Mouse (Mus musculus) MEL (cell line): ENCODE results near the gene Sh2b1. TPM values are rescaled to one million over a fixed set of nuclear protein-coding genes. Genes with fewer than 3 reads are reported as not detected.

Experiments
- DNase-seq: peaks from one replicate; pipeline ENCODE4 v3.0.0; 2011; ENCODE audit warnings: low read depth, low spot score
- H3K27ac ChIP-seq: 2 replicates; pipeline ENCODE4 v1.5.1; 2012; ENCODE audit warnings: low read depth, mild to moderate bottlenecking, control low read depth, low read length, moderate library complexity; ENCODE audit not compliant: control insufficient read depth
- H3K27me3 ChIP-seq, 2 experiments: fragments of 150-350 bp in 1 of 2; sonication (generic) in 1 of 2; 2 replicates each; pipeline ENCODE4 v1.6.1; 2012; ENCODE audit warnings: low read length in 2 of 2, mild to moderate bottlenecking in 2 of 2, improper control_type of control experiment in 1 of 2, moderate library complexity in 1 of 2; ENCODE audit not compliant: insufficient read depth in 2 of 2, control insufficient read depth in 1 of 2
- H3K36me3 ChIP-seq, 2 experiments: 2 replicates each; pipeline ENCODE4 v1.6.1; 2012 to 2014; ENCODE audit warnings: low read length in 2 of 2, improper control_type of control experiment in 1 of 2, inconsistent platforms in 1 of 2, mild to moderate bottlenecking in 1 of 2; ENCODE audit not compliant: insufficient read depth in 2 of 2, control insufficient read depth in 1 of 2
- H3K4me1 ChIP-seq, 2 experiments: fragments of 150-350 bp in 1 of 2; sonication (generic) in 1 of 2; 2 replicates each; pipeline ENCODE4 v1.6.1; 2012; ENCODE audit warnings: low read length in 2 of 2, improper control_type of control experiment in 1 of 2, mild to moderate bottlenecking in 1 of 2; ENCODE audit not compliant: insufficient read depth in 2 of 2, control insufficient read depth in 1 of 2
- H3K4me3 ChIP-seq, 2 experiments: fragments of 150-350 bp in 1 of 2; sonication (generic) in 1 of 2; 2 replicates each; pipeline ENCODE4 v1.5.1; 2012; ENCODE audit warnings: low read depth in 2 of 2, low read length in 2 of 2, mild to moderate bottlenecking in 2 of 2, moderate library complexity in 2 of 2, control low read depth in 1 of 2, improper control_type of control experiment in 1 of 2; ENCODE audit not compliant: control insufficient read depth in 1 of 2, insufficient read depth in 1 of 2
- H3K79me2 ChIP-seq: 2 replicates; pipeline ENCODE4 v1.6.1; 2012; ENCODE audit warnings: mild to moderate bottlenecking, low read length, moderate library complexity; ENCODE audit not compliant: control insufficient read depth, poor library complexity, insufficient read depth
- H3K9ac ChIP-seq: 2 replicates; pipeline ENCODE4 v1.6.1; 2012; ENCODE audit warnings: low read depth, mild to moderate bottlenecking, control low read depth, low read length, moderate library complexity; ENCODE audit not compliant: control insufficient read depth, poor library complexity, severe bottlenecking
- H3K9me3 ChIP-seq: fragments of 150-350 bp; sonication (generic); replicated peaks from 2 replicates; pipeline ENCODE4 v1.6.1; 2012; ENCODE audit warnings: mild to moderate bottlenecking, low read length, improper control_type of control experiment, moderate library complexity; ENCODE audit not compliant: insufficient read depth
- BHLHE40 ChIP-seq: IDR thresholded peaks from 2 replicates; pipeline ENCODE4 v1.6.1; 2012; ENCODE audit warnings: low read depth, mild to moderate bottlenecking, inconsistent platforms, low read length, improper control_type of control experiment, borderline replicate concordance
- CTCF ChIP-seq, 3 experiments: IDR thresholded peaks in 2 of 3; conservative IDR thresholded peaks in 1 of 3; 2 replicates each; pipeline ENCODE4 v1.5.1; 2011 to 2012; ENCODE audit warnings: low read length in 3 of 3, low read depth in 2 of 3, mild to moderate bottlenecking in 2 of 3, improper control_type of control experiment in 1 of 3, inconsistent platforms in 1 of 3, mixed read lengths in 1 of 3, moderate library complexity in 1 of 3; ENCODE audit not compliant: control insufficient read depth in 1 of 3, insufficient read depth in 1 of 3, poor library complexity in 1 of 3, severe bottlenecking in 1 of 3
- GABPA ChIP-seq: IDR thresholded peaks from 2 replicates; pipeline ENCODE4 v1.6.1; 2012; ENCODE audit warnings: low read depth, mild to moderate bottlenecking, inconsistent platforms, low read length, improper control_type of control experiment, moderate library complexity
- KAT2A ChIP-seq: conservative IDR thresholded peaks from 2 replicates; pipeline ENCODE4 v1.6.1; 2012; ENCODE audit warnings: low read depth, low read length, improper control_type of control experiment, inconsistent platforms
- MAFK ChIP-seq: IDR thresholded peaks from 2 replicates; pipeline ENCODE4 v1.6.1; 2011; ENCODE audit warnings: low read depth, mild to moderate bottlenecking, low read length, improper control_type of control experiment, borderline replicate concordance
- MAX ChIP-seq: IDR thresholded peaks from 2 replicates; pipeline ENCODE4 v1.6.1; 2011; ENCODE audit warnings: low read length, improper control_type of control experiment
- MYB ChIP-seq: IDR thresholded peaks from 2 replicates; pipeline ENCODE4 v1.6.1; 2011; ENCODE audit warnings: mild to moderate bottlenecking, low read depth, low read length, improper control_type of control experiment
- MYC ChIP-seq: IDR thresholded peaks from 2 replicates; pipeline ENCODE4 v1.6.1; 2011; ENCODE audit warnings: low read depth, mild to moderate bottlenecking, low read length, improper control_type of control experiment, moderate library complexity
- NELFE ChIP-seq: IDR thresholded peaks from 2 replicates; pipeline ENCODE4 v1.6.1; 2011; ENCODE audit warnings: low read depth, low read length, improper control_type of control experiment
- POLR2A ChIP-seq, 2 experiments: IDR thresholded peaks; 2 replicates each; pipeline ENCODE4 v1.6.1; 2011 to 2012; ENCODE audit warnings: low read length in 2 of 2, mild to moderate bottlenecking in 2 of 2, control low read depth in 1 of 2, improper control_type of control experiment in 1 of 2, low read depth in 1 of 2, moderate library complexity in 1 of 2; ENCODE audit not compliant: control insufficient read depth in 1 of 2, insufficient read depth in 1 of 2, poor library complexity in 1 of 2
- RCOR1 ChIP-seq: IDR thresholded peaks from 2 replicates; pipeline ENCODE4 v1.6.1; 2012; ENCODE audit warnings: low read depth, mild to moderate bottlenecking, inconsistent platforms, low read length, improper control_type of control experiment
- SIN3A ChIP-seq: IDR thresholded peaks from 2 replicates; pipeline ENCODE4 v1.6.1; 2012; ENCODE audit warnings: low read length, improper control_type of control experiment, inconsistent platforms
- SMC3 ChIP-seq: IDR thresholded peaks from 2 replicates; pipeline ENCODE4 v1.6.1; 2011; ENCODE audit warnings: low read depth, low read length, improper control_type of control experiment
- TAL1 ChIP-seq: IDR thresholded peaks from 2 replicates; pipeline ENCODE4 v1.6.1; 2012; ENCODE audit warnings: mild to moderate bottlenecking, inconsistent platforms, low read length, moderate library complexity, mixed read lengths
- TBP ChIP-seq: IDR thresholded peaks from 2 replicates; pipeline ENCODE4 v1.8.0; 2011; ENCODE audit warnings: low read depth, low read length, improper control_type of control experiment
- TCF12 ChIP-seq: IDR thresholded peaks from 2 replicates; pipeline ENCODE4 v1.6.1; 2014; ENCODE audit warnings: low read depth, mild to moderate bottlenecking, inconsistent platforms, low read length, improper control_type of control experiment, moderate library complexity
- USF1 ChIP-seq: IDR thresholded peaks from 2 replicates; pipeline ENCODE4 v1.6.1; 2014; ENCODE audit warnings: low read depth, mild to moderate bottlenecking, inconsistent platforms, low read length, improper control_type of control experiment, moderate library complexity
- ZC3H11A ChIP-seq: IDR thresholded peaks from 2 replicates; pipeline ENCODE4 v1.6.1; 2012; ENCODE audit warnings: low read depth, mild to moderate bottlenecking, inconsistent platforms, low read length, improper control_type of control experiment
- ZNF384 ChIP-seq: IDR thresholded peaks from 2 replicates; pipeline ENCODE4 v1.6.1; 2012; ENCODE audit warnings: low read depth, mild to moderate bottlenecking, inconsistent platforms, low read length, improper control_type of control experiment
- polyA plus RNA-seq, 2 experiments: library from polyadenylated mRNA; stranded (reverse) in 1 of 2; unstranded in 1 of 2; fragments of >175 nt in 1 of 2; fragments of >200 nt in 1 of 2; gene quantifications; 2 replicates each; pipeline versions ENCODE4 v1.2.1 to v1.2.4; 2012; ENCODE audit warnings: low replicate concordance in 2 of 2, low read depth in 1 of 2; ENCODE audit not compliant: insufficient read length in 2 of 2, insufficient read depth in 1 of 2, missing spikeins in 1 of 2
- total RNA-seq: library from RNA; depleted of rRNA; stranded (reverse); fragments of 300-350 nt; gene quantifications from 2 replicates; pipeline ENCODE4 v1.2.3, GENCODE M21; 2012

The Sh2b1 gene
- total and polyA plus RNA-seq, 3 experiments: 13.1 to 48.9 TPM; not detected in 1

DNA sequence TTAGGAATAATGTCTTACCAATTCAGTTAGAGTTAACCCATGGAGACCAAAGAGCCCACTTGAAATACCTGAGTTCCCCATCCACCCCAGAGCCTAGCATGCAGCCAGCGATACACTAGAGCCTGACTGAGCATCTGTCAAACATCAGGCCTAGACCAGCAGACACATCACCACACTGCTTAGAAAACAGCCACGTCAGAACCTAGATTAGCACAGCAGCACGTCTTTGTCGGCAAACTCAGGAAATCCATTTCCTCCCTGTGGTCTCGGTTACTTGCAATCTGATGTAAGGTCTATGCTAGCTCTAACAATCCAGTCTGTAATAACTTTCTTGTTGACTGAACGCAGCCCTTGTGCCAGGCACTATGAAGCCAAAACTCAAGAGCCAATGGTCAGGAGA lies 5.1 kb downstream of the Sh2b1 start (continued):
- TF ChIP-seq ZNF384 (no peak), MAFK (no peak; the same call in 1 of the 2 replicates), TAL1 (peak; percentile 22; the same call in 1 of the 2 replicates), USF1 (no peak), MYB (no peak), SMC3 (0 out of 2 replicates have a peak, but pooled peaks have one; percentile 4), TCF12 (peak; percentile 66; the same call in 1 of the 2 replicates), NELFE (no peak), POLR2A (IDR thresholded peaks at IDR 0.05; ENCODE audit: control insufficient read depth in 1 of 2, insufficient read depth in 1 of 2, low read depth in 1 of 2, low read length in 2 of 2, poor library complexity in 1 of 2) (no peak)

DNA sequence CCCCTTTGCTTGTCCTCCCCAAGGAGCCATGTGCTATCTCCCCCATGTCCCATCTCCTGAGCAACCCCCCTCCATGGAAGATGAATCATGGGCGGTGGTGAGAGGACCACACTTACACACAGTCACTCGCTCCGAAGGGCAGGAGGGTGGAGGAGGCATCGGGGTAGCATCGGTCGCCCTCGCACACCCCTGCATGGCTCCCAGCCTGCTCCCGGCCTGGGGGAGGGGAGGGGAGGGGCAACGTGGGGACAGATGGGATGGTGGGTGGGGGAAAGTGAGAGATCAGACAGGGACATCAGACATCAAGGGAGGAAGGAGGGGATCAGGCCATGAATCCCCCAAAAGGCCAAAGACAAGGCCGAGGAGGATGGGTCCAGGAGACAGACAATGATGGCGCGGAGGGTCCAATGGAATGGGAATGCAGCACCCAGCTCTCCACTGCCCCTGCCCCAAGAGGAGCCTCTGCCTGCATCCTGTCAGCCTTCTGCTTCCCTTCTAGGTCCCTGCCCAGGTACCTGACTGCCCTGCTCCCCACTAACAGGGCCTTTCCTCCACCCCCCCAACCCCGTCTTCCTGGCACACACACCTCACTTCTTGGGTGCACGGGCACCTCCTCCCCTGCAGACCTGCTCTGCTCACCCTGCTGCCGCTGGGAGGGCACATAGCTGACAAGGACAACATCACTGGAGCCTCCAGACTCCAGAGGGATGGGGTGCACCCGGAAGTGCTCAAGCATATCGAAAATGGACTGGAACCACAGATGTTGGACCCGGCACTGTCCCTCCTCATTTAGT lies 7.2 kb downstream of the Sh2b1 start:
- H3K27me3 ChIP-seq: no peaks in the 10 kb centered on the region
- H3K27ac ChIP-seq: no peak overlapping the region
- H3K9me3 ChIP-seq: no peaks in the 10 kb centered on the region
- H3K4me3 ChIP-seq: no peak overlapping the region
- TF ChIP-seq BHLHE40: no peak
- no peak for TF ChIP-seq ZC3H11A
- TF ChIP-seq MYB: no peak
- TF ChIP-seq USF1: no peak
- TF ChIP-seq ZNF384: no peak
- no peak for TF ChIP-seq POLR2A (IDR thresholded peaks at IDR 0.05; ENCODE audit: control insufficient read depth in 1 of 2, insufficient read depth in 1 of 2, low read depth in 1 of 2, low read length in 2 of 2, poor library complexity in 1 of 2)
- no peak for TF ChIP-seq SMC3
- TF ChIP-seq CTCF (IDR thresholded peaks at IDR 0.05 in 2 of 3, conservative IDR thresholded peaks at IDR 0.05 in 1 of 3; ENCODE audit: control insufficient read depth in 1 of 3, insufficient read depth in 1 of 3, low read depth in 2 of 3, low read length in 3 of 3, poor library complexity in 1 of 3, severe bottlenecking in 1 of 3): no peak
- no peak for TF ChIP-seq TBP
- TF ChIP-seq GABPA: no peak
- TF ChIP-seq SIN3A: no peak
- TF ChIP-seq KAT2A: no peak
- TF ChIP-seq MYC: no peak
- TF ChIP-seq RCOR1: no peak
- TF ChIP-seq MAX: no peak
- DNase-seq: no peak
- no peak overlapping the region for H3K9ac ChIP-seq
- peaks cover 1 to 37% of the 10 kb centered on the region in 2 experiments; a peak in 3 of 4 replicates for H3K36me3 ChIP-seq
- no peaks in the 10 kb centered on the region for H3K79me2 ChIP-seq
- peaks cover 19 to 49% of the 10 kb centered on the region in 2 experiments for H3K4me1 ChIP-seq
